Mouse (Mus musculus): ENCODE measurements around the gene AW551984. TPM values are rescaled to one million over a fixed set of nuclear protein-coding genes. Genes with fewer than 3 reads are reported as not detected.

Gene AW551984
- polyA plus RNA-seq (2015; fragmentation: Nextera tagmentation; extraction: Ambion mirVana) = 10.6 and 12.5 TPM in 2 replicates

DNA sequence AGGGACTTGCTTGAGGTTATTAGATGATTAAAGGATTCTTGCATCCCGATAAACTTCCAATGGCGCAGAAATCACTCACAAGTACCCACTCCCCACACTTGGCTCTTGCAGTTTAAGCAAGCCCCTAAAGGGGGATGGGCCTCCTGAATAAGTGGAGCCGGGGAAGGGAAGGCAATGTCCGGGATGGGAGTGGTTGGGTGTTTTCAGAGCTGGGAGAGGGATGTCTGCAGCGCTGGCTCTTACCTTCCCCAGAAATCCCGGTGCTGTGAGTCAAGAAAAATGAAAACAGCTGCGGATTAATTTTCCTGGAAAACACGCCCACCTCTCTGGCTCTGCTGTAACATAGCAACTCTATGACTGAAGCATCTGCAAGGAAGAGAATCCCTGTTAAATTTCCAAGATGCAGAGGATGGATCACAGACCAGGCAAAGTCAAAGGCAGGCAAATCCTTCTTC is at the start of gene AW551984:
Gene AW551984 (minus strand): TSS at position 405 of the 455 bp plus-strand sequence.
- Histone ChIP-seq H3K4me2 (replicated peaks; ENCODE audit: low read depth) (peak within 1 kb of the TSS; percentile 62), H3K9me3 (ENCODE audit: control insufficient read depth, low read length) (no peaks in the 10 kb centered on the region), H3K4me1 (replicated peaks; ENCODE audit: control insufficient read depth, insufficient read depth) (no peaks in the 10 kb centered on the region), H3K9ac (ENCODE audit: low read length) (0 out of 2 replicates have a peak within 1 kb of the TSS, but pooled peaks have one; percentile 18), H3K4me3 (ENCODE audit: low read depth, low read length) (peak within 1 kb of the TSS; percentile 34), H3K36me3 (ENCODE audit: control insufficient read depth, insufficient read depth, low read length) (no peaks in the 10 kb centered on the region), H3K27me3 (ENCODE audit: control insufficient read depth, insufficient read depth, low read length) (no peaks in the 10 kb centered on the region), H3K27ac (replicated peaks) (no peak within 1 kb of the TSS)
- ATAC-seq (ENCODE audit: low FRiP score, low TSS enrichment) (peak; percentile 65; the same call in 1 of the 2 replicates), DNase-seq (ENCODE audit: low spot score) (peak; percentile 23)
- TF ChIP-seq EP300 (optimal IDR thresholded peaks at IDR 0.05) (no peak), CTCF (IDR thresholded peaks at IDR 0.05; ENCODE audit: low read depth) (no peak)
- WGBS = 0% methylated on average over 8 of the region's 8 CpGs

DNA sequence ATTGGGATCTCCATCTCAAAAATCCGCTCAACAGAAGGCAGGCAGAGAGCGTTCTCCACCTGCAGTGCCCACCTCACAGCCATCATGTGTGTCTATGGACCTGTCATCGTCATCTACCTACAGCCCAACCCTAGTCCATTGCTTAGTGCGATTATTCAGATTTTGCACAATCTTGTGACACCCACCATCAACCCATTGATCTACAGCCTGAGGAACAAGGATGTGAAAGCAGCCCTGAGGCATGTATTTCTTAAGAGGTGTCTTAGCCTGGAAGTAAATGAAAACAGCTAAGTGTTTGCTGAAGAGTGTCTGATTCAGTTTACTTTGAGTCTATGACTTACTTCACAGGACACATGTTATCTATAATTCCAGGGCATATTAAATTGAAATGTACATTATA is 43.2 kb upstream of the AW551984 start:
- DNase-seq (ENCODE audit: low spot score) (no peak), ATAC-seq (ENCODE audit: low FRiP score, low TSS enrichment) (no peak)
- Histone ChIP-seq H3K36me3 (ENCODE audit: control insufficient read depth, insufficient read depth, low read length) (no peaks in the 10 kb centered on the region), H3K4me1 (replicated peaks; ENCODE audit: control insufficient read depth, insufficient read depth) (no peaks in the 10 kb centered on the region), H3K27me3 (ENCODE audit: control insufficient read depth, insufficient read depth, low read length) (no peaks in the 10 kb centered on the region), H3K27ac (replicated peaks) (no peak overlapping the region), H3K9me3 (ENCODE audit: control insufficient read depth, low read length) (no peaks in the 10 kb centered on the region), H3K9ac (ENCODE audit: low read length) (no peak overlapping the region), H3K4me2 (replicated peaks; ENCODE audit: low read depth) (no peak overlapping the region), H3K4me3 (ENCODE audit: low read depth, low read length) (no peak overlapping the region)
- WGBS = 83% methylated on average over 4 of the region's 4 CpGs
- TF ChIP-seq CTCF (IDR thresholded peaks at IDR 0.05; ENCODE audit: low read depth) (no peak), EP300 (optimal IDR thresholded peaks at IDR 0.05) (no peak)

DNA sequence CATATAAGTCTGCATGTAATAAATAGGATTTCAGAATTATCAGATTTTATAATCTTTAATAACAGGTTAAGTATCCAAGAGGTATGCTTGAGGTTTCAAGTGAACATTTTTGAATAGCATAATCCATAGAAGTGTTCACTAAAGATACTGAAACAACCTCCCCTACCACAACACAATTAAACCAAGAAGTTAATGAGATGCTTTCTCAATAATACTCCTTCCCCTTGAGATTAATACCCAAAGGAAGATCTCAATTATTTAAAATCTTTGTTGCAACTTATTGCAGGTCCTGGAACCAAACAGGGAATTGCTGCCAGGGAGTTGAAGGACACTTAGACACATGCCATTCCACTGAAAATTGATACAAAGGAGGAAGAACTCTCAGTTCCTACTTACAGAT is 40.6 kb upstream of the AW551984 start, which contains the start of gene Olfr961:
Gene Olfr961 (plus strand): TSS at position 301 of the 400 bp plus-strand sequence.
- TF ChIP-seq CTCF (IDR thresholded peaks at IDR 0.05; ENCODE audit: low read depth) (no peak), EP300 (optimal IDR thresholded peaks at IDR 0.05) (no peak)
- no peaks in the 10 kb centered on the region for H3K4me1 ChIP-seq (replicated peaks; ENCODE audit: control insufficient read depth, insufficient read depth)
- H3K9me3 ChIP-seq (ENCODE audit: control insufficient read depth, low read length) = no peaks in the 10 kb centered on the region
- no peak within 1 kb of the TSS for H3K4me2 ChIP-seq (replicated peaks; ENCODE audit: low read depth)
- no peak within 1 kb of the TSS for H3K4me3 ChIP-seq (ENCODE audit: low read depth, low read length)
- no peaks in the 10 kb centered on the region for H3K36me3 ChIP-seq (ENCODE audit: control insufficient read depth, insufficient read depth, low read length)
- no peak for ATAC-seq (ENCODE audit: low FRiP score, low TSS enrichment)
- DNase-seq (ENCODE audit: low spot score) = no peak
- H3K27me3 ChIP-seq (ENCODE audit: control insufficient read depth, insufficient read depth, low read length) = no peaks in the 10 kb centered on the region
- no peak within 1 kb of the TSS for H3K27ac ChIP-seq (replicated peaks)
- no peak within 1 kb of the TSS for H3K9ac ChIP-seq (ENCODE audit: low read length)

DNA sequence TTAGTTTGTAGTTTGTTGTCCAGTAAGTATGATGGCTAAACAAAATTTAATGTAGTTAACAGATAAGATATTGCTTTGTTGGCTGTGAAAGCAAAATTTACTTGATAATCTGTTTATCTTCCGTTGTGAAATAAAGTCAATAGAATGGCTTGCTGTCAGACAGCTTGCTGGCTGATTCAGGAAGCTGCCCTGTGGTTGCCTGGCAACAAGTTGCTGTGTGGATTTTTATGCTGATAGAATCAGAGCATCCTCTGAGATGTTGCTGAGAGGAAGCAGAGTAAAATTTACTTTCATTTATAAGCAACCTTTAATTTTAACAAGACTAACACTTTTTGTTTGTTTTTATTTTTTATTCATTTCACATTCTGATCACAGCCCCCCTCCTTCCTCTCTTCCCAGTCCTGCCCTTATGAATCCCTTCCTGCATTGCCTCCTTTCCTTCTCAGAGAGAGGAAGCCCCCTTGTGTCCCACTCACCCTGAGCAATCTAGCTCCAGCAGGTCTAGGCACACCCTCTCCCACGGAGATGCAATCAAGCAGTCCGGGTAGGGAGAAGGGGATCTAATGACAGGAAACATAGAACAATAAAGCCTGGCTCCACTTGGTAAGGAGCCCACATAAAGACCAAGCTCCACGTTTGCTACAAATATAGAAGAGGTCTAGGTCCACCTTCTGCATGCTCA is 29.9 kb upstream of the AW551984 start:
- 37% methylated on average over 4 of the region's 4 CpGs for WGBS
- TF ChIP-seq EP300 (optimal IDR thresholded peaks at IDR 0.05) (no peak), CTCF (IDR thresholded peaks at IDR 0.05; ENCODE audit: low read depth) (no peak)
- Histone ChIP-seq H3K36me3 (ENCODE audit: control insufficient read depth, insufficient read depth, low read length) (no peaks in the 10 kb centered on the region), H3K27ac (replicated peaks) (no peak overlapping the region), H3K4me2 (replicated peaks; ENCODE audit: low read depth) (no peak overlapping the region), H3K9me3 (ENCODE audit: control insufficient read depth, low read length) (no peaks in the 10 kb centered on the region), H3K4me3 (ENCODE audit: low read depth, low read length) (no peak overlapping the region), H3K4me1 (replicated peaks; ENCODE audit: control insufficient read depth, insufficient read depth) (no peaks in the 10 kb centered on the region), H3K27me3 (ENCODE audit: control insufficient read depth, insufficient read depth, low read length) (no peaks in the 10 kb centered on the region), H3K9ac (ENCODE audit: low read length) (no peak overlapping the region)
- ATAC-seq (ENCODE audit: low FRiP score, low TSS enrichment) = no peak
- no peak for DNase-seq (ENCODE audit: low spot score)

DNA sequence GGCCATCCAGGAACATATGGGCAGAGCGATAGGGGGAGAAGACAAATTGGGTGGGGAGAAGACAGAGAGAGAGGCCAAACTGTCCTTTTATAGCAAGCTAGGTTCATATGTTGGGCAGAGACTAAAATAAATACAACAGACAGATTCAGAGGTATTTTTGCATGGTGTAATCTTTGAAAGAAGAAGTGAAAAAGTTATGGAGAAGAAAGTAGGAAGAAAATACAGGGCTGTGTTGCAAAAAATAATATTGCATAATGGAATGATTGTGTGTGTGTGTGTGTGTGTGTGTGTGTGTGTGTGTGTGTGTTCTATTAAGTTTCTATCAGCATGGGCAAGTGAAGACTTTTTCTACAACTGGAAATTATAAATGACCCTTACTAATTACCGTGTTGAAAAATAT is 24.9 kb upstream of the AW551984 start:
- no peaks in the 10 kb centered on the region for H3K9me3 ChIP-seq (ENCODE audit: control insufficient read depth, low read length)
- no peak overlapping the region for H3K9ac ChIP-seq (ENCODE audit: low read length)
- no peaks in the 10 kb centered on the region for H3K36me3 ChIP-seq (ENCODE audit: control insufficient read depth, insufficient read depth, low read length)
- DNase-seq (ENCODE audit: low spot score) = no peak
- no peak overlapping the region for H3K4me2 ChIP-seq (replicated peaks; ENCODE audit: low read depth)
- no peaks in the 10 kb centered on the region for H3K4me1 ChIP-seq (replicated peaks; ENCODE audit: control insufficient read depth, insufficient read depth)
- ATAC-seq (ENCODE audit: low FRiP score, low TSS enrichment) = no peak
- H3K4me3 ChIP-seq (ENCODE audit: low read depth, low read length) = no peak overlapping the region
- no peak overlapping the region for H3K27ac ChIP-seq (replicated peaks)
- WGBS = 69% methylated on average over 2 of the region's 2 CpGs
- TF ChIP-seq CTCF (IDR thresholded peaks at IDR 0.05; ENCODE audit: low read depth) (no peak), EP300 (optimal IDR thresholded peaks at IDR 0.05) (no peak)
- no peaks in the 10 kb centered on the region for H3K27me3 ChIP-seq (ENCODE audit: control insufficient read depth, insufficient read depth, low read length)

DNA sequence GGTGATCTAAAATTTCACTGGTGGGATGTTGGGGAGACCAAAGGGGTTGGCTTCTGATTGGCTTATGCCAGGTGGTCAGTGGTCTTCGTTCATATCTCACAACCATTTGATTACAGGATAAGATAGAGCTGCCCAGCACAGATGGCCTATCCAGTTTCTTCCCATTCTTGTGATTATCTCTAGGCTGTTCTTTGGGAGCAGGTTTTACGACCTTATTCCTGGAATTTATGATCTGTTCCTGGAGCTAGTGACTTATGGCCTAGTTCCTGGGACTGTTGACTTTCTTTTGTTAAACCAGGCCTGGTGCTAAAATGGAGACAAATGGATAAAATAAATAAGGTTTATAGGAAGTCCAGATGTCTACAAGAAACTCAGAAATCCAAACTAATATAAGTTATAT is 20.5 kb upstream of the AW551984 start:
- H3K27ac ChIP-seq (replicated peaks) = no peak overlapping the region
- 55% methylated on average over 2 of the region's 2 CpGs for WGBS
- no peak for ATAC-seq (ENCODE audit: low FRiP score, low TSS enrichment)
- no peaks in the 10 kb centered on the region for H3K36me3 ChIP-seq (ENCODE audit: control insufficient read depth, insufficient read depth, low read length)
- TF ChIP-seq CTCF (IDR thresholded peaks at IDR 0.05; ENCODE audit: low read depth) (no peak), EP300 (optimal IDR thresholded peaks at IDR 0.05) (no peak)
- H3K4me3 ChIP-seq (ENCODE audit: low read depth, low read length) = no peak overlapping the region
- H3K27me3 ChIP-seq (ENCODE audit: control insufficient read depth, insufficient read depth, low read length) = no peaks in the 10 kb centered on the region
- H3K4me1 ChIP-seq (replicated peaks; ENCODE audit: control insufficient read depth, insufficient read depth) = no peaks in the 10 kb centered on the region
- H3K4me2 ChIP-seq (replicated peaks; ENCODE audit: low read depth) = no peak overlapping the region
- H3K9me3 ChIP-seq (ENCODE audit: control insufficient read depth, low read length) = no peaks in the 10 kb centered on the region
- no peak for DNase-seq (ENCODE audit: low spot score)
- H3K9ac ChIP-seq (ENCODE audit: low read length) = no peak overlapping the region

Data from stomach, postnatal 0 days (tissue).